Mouse (Mus musculus) neutrophil, adult 5-6 weeks (primary cell): ENCODE measurements at regions not wholly inside any gene's neighbourhood (a gene's known extent, or its start where the extent isn't known, plus 50 kb on each side); places are given as distances from the start of the nearest gene placed in this dataset.

ENCODE experiments used
- ATAC-seq: fragments of 151-379, 151-347 bp; 2 replicates; pipeline ENCODE4 v1.8.0; 2017; ENCODE audit warnings: mild to moderate bottlenecking, moderate TSS enrichment; ENCODE audit not compliant: insufficient number of reproducible peaks, poor library complexity, low FRiP score, severe bottlenecking; ENCODE audit errors: extremely low read depth

DNA sequence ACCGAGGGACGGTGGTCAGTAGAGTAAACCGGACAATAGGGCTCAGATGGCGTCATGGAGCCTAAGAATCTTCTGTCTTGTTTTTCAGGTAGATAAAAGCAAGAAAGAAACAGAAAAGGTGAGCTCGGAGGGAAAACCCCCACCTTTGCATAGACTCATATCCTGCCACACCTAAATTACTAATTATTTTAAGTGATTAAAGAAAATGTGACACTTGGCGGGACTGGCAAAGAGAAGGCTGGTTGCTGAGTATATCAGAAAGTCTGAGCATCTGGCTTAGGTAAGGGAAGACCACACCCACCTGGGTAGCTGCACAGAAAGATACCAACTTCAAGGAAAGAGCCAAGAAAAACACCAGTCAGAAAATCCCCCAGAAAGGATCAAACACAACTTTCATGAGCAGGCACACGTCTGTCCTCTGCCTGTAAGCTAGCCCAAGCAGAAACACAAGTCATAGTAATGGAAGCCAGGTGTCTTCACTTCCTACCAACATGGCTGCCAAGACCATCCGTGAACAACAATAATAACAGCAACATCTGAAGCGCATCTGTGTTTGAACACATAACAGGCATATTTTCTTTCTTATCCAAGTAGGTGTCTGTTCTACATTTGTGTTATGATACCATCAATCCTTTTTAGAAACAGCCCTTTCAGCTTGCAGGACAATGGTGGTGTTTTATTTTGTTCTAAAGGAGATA, 198.3 kb upstream of the Jarid2 start:
- no peak for ATAC-seq

DNA sequence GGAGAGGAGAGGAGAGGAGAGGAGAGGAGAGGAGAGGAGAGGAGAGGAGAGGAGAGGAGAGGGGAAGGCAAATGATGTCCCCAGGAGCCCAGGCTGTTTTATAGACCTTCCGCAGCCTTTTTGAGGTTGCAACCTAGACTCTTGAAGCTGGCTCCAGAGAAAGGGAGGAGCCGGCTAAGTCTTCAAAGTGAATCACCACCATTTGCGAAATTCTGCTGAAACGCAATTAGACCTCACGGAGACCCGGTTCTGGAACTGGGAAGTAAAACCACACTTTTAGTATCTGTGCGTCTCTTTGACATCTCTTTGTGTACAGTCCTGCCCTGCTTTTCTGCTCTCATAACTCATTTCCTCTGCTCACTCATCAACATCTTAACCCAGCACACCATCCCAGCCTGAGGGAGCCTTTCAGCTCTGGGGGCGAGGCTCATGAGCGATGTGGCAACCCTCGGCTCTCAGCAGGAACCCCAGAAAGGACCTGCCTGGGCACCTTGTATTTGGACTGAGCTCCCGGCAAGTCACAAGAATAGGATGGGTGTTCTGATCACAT, 196.6 kb upstream of the Jarid2 start:
- ATAC-seq: peak; percentile 30

DNA sequence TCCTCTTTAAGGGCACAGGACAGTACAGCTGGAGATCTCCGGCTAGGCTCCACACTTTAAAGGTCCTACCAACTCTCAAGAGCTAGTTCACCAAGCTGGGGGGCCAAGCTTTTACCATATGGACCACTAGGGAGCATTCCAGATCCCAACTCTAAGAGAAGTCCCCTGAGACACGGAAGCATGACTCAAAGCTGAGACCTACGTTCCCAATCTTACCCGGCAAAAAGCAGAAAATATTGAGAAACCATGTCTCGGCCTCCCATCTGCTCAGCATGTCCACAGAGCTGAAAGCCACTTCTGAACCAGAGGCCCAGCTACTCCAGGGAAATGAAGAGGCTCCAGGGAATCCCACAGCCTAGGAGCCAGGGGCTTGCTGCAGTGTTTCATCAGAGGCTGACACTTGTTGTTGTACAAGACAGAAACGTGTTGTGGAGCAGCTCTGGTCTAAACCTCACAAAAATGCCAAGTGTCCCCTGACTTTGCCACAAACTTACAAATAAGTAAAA, 194.6 kb upstream of the Jarid2 start:
- no peak for ATAC-seq

DNA sequence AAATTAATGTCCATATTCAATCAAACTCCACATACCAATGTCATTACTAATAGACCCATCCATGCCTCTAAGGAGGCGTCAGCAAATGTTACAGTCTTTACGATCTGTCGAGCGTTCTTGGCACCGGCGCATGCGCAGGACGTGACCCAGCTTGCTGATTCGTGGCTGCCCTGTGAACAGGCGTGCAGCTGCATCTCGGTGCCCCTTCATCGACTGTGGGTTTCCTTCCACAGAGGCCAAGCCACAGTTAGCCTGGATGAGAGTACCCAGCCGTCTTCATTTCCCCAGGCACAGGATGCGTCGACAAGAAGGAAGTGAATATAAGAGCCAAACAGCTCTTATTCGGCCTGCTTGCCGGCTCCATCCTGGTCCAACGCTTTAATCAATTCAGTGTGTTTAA, 193.8 kb upstream of the Jarid2 start:
- ATAC-seq: peak; percentile 46

GRCm38 (mm10) chr13:44538238-44538637, 191.0 kb upstream of the Jarid2 start:
- ATAC-seq: no peak

DNA sequence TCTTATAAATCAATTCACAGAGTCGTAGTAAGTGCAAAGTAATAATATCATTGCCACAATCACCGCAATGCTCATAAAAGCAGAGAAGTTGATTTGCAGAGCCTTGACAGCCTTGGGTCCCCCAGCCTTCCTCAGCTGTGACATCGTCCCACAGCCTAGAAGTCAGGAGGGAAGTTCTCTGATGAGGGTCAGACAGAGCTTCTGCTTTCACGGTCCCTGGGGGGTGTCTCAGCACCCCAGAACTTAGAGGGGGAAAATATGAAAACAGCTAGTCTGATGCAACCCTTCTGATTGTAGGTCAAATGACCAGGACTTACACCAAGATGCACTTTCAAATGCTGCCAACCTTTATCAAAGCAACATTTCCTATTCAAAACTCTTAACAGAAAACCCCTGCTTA, 188.9 kb upstream of the Jarid2 start:
- ATAC-seq: 0 out of 2 replicates have a peak, but pooled peaks have one; percentile 30

DNA sequence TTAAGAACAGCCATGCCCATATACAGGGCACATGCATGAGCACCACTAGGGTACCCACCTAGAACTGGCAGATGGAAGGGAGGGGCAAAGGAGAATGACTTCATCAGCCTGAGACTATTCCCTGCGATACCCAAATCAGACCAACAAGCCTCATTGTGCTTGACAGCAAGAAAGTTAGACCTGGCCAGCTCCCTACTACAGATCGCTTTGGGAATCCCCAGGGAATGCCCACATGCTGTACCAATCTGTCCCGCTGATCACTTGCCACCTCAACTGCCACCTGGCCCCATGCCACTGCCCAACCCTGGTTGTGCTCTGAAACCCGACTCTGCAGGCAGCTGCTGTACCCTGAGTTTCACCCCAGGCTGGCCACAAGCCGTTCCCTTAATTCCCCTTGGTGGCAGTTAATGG, 188.0 kb upstream of the Jarid2 start:
- no peak for ATAC-seq

- ATAC-seq: no peak
Measured at GRCm38 (mm10) chr13:44544786-44545185, 184.5 kb upstream of the Jarid2 start.

GRCm38 (mm10) chr13:44546289-44546688, 183.0 kb upstream of the Jarid2 start:
- ATAC-seq: no peak

GRCm38 (mm10) chr13:44548880-44549279, 180.4 kb upstream of the Jarid2 start:
- ATAC-seq: no peak

DNA sequence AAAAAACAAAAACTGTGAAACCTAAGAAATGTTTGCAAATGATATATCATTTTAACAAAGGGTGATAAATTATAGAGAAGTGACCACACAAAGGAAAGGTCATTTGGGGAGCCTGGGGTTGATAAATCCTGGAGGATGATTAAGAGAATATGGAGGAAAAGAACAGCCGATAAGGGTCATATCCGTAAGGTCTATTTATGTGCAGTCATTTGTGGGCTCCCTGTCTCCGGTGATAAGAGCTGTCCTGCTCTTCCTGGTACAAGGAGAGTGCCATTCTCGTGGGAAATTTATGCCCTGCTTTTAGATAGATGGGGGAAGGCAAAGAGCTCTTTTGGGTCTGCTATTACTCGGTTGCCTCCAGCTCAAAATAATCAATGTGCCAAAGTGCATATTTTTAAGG, 175.9 kb upstream of the Jarid2 start:
- no peak for ATAC-seq

DNA sequence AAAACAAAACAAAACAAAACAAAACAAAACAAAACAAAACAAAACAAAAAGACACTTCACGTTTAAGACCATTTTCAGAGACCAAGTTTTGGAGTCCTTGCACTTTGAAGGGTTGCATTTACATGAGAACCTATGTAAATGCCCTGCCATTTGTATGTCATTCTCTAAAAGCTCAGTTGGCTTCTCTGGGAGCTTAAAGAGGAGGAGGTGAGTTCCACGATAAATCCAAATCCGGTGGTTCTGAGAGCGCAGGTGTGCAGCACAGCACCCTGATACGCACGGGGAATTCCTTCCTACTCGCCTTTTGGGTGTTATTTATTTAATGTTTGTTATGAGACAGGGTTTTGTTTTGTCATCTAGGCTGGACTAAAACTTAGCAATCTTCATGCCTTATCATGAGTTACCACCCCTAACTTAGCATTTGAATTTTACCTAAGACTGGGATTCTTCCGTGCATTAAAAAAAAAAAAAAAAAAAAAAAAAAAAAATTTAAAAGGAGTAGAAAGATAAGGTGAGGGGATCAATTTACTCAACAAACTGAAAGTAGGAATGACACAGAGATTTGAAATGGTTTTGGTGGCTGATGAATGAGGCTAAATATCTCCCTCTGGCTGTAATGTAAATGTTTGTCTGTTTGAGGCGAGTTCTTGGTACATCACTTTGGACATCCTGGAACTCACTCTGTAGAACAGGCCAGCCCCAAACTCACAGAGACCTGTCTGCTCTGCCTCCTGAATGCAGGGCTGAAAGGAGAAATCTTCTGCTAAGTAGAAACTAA, 174.4 kb upstream of the Jarid2 start:
- ATAC-seq: no peak

DNA sequence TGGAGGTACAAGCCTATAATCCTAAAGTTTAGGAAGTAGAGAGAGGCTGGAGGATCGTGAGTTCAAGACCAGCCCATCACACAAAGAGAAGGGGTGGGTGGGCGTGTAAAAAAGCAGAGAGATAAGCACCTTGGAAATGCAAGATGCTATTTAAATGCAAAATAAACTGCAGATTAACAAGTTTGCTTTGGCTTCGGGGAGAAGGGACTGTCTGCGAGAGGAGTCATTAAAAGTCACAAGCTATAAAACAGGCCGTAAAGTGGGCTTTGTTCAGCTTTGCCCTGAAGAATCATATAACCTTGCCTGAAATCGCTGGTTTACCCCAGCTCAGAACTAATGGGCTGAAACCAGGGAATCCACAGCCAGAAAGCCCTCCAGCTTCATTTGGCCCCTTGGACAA, 173.3 kb upstream of the Jarid2 start:
- ATAC-seq: no peak

DNA sequence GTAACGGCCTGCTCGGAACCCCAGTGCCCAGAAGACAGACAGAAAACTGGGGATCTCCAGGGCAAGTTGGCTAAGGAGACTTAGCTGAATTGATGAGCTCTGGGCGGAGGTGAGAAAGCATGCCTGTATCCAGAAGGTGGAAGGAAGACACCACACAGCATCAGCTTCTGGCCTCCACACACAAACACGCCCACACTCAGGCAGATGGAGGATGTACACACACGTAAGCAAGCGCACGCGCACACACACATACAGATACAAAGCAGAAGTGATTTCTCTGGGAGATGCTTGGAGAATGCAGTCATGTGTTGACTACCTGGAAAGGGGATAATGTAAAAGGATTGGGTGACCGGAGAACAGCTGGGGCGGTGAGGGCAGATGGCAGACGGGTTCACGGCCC, 171.2 kb upstream of the Jarid2 start:
- ATAC-seq: no peak

- no peak for ATAC-seq
Measured at GRCm38 (mm10) chr13:44558491-44559177, 170.6 kb upstream of the Jarid2 start.

DNA sequence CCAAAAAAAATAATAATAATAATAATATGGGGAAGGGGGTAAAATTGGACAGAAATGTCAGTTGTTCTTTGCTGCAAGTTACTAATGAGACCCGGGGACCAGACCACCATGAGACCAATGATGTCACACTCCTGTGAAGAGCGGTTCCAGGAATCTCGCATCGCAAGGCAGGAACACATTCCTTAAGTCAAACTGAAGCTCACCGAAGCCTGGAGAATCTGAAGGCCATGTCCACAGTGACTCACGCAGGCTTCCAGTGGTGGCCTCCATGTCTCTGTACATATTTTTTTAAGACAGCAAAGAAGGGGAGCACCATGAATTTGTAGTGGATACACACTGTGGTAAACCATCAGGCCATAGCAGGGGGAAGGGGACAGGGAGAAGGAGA, 170.1 kb upstream of the Jarid2 start:
- no peak for ATAC-seq

DNA sequence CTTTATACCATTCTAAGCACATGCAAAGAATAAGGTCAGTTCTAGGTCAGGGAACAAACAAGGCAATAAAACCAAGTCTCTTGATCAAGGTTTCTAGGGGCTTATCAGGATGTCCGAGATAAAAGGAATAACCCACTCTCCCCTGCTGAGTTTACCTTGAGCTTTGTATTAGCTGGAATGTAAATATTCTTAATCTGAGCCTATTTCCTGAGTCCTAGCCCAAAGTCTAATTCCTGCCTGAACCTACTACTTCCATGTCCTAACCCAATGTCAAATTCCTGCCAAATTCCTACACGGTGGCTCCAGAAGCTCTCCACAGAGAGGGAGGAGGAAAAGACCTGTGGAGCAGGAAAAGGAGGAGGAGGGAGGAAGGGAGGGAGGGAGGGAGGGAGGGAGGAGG, 169.6 kb upstream of the Jarid2 start:
- no peak for ATAC-seq

DNA sequence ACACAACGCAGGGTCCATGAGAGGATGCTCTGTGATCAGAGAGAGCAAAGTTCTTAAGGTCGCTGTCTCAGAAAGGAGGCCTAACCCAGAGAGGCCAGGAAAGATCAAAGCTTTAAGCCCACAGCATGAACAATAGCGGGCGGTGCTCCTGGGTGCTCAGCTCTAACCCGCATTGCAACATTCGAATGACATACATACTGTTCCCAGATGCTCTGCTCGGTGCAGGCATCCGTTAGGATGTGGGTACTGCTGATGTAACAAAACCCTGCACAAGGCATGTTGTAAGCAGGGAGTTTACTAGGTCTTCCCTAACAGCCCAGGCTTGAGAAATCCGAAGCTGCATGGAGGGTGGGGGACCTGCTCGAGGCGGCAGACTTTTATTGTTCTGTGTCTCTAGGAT, 164.6 kb upstream of the Jarid2 start:
- ATAC-seq: no peak

DNA sequence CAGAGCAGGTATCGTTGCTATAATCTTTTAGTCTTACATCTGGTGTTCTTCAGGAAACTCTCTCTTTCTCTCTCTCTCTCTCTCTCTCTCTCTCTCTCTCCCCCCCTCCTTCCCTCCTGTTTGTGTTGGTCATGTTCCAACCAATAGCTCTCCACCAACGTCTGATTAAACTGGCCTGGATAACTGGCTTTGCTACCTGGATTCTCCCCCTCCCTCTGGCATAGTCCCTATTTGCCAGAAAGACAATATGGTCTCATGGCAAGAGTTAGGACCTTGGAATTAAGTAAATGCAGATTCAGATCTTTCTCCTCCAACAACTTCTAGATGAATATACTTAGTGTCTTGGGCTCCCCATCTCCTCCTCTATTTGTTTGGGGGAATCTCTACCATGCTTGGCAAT, 161.6 kb upstream of the Jarid2 start:
- ATAC-seq: no peak
